Mouse (Mus musculus) thymus, adult 2 months (tissue): ENCODE measurements around the gene Myo9b.

ENCODE experiments used
- CTCF ChIP-seq: fragments of 200-500 bp; IDR thresholded peaks from 2 replicates; pipeline ENCODE4 v1.5.1; 2012; ENCODE audit warnings: mild to moderate bottlenecking, control low read depth, low read length, moderate library complexity, borderline replicate concordance; ENCODE audit not compliant: control insufficient read depth, poor library complexity, insufficient read depth; ENCODE audit errors: extremely low read depth
- POLR2A ChIP-seq: fragments of 200-500 bp; IDR thresholded peaks from 2 replicates; pipeline ENCODE4 v1.6.1; 2012; ENCODE audit warnings: mild to moderate bottlenecking, low read length, control low read depth, moderate library complexity; ENCODE audit not compliant: control insufficient read depth, poor library complexity, insufficient read depth; ENCODE audit errors: extremely low read depth

DNA sequence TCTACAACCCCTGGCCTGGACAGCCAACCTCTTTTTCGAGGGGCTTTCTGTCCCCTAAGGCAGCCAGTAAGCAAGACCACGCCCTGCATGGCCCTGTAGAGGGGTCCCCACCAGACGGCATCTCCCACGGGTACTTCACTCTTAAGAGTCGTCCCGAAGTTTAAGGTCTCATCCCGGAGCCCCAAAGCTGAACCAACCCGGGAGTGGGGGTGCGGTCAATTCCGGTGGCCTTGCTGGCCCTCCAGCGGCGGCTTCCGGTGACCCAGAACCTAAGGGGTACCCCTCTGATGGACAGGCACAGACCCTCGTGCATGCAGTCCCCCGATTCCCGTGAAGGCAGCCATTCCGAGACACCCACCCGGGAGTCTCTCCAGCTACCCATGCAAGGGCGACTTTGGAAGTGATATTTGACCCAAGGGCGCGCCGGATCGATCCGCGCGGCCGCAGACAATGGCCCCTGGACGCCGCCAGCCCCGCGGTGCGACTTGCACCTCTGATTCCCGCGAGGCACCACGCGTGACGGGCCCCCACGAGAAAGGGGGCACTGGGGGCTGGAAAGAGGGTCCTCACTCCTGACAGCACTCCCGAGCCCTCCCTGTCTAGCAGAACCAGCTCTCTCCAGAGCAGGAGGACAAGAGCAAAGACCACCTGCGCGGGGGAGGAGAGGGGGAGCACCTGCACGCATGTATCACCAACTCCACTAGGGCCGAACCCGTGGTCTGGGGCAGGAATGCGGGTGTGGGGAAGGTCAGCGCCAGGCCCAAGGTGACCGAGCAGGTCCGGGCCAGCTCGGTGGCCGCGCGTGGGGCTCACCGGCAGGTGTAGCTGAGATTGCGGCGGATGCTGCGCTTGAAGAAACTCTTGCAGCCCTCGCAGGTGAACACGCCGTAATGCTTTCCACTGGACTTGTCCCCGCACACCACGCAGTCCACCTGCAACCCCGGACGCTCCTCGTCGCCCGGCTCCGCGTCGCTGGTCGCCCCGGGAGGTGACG is 108.0 kb downstream of the Myo9b start:
- TF ChIP-seq CTCF = no peak
- TF ChIP-seq POLR2A = no peak
